Mouse (Mus musculus): ENCODE measurements around the gene Spag9. TPM values are rescaled to one million over a fixed set of nuclear protein-coding genes. Genes with fewer than 3 reads are reported as not detected.

Gene Spag9
- polyA plus RNA-seq (2015; fragmentation: Nextera tagmentation; extraction: Ambion mirVana): 68.9 and 71.8 TPM in 2 replicates

DNA sequence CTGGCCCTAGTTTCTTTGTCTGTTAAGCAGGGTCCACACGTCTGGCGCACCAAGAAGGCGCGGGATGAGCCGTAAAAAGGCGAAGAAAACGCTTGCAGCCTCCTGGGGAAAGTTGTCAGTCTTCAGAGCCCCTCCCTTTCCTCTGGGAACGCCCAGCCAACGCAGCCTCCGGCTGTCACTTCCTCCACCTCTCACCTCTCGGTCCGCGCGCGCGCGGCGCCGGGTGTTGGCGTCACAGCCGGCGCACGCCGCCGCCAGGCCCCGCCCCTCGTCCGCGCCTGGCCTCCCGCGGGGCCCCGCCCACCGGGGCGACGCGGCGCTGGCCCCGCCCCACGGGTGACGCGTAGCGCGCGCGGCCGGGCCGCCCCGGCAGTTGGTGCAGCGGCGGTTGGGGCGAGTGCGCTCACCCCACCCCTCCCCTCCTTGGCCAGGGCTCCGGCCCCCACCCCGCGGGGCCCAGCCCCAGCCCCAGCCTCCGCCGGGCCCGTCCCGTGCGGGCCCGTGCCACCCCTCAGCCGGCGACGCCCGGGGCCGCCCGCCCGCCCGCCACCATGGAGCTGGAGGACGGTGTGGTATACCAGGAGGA is at the start of gene Spag9:
Spag9 (plus strand) TSS at position 372 of the 586 bp plus-strand sequence.
- no peaks in the 10 kb centered on the region for H3K9me3 ChIP-seq (ENCODE audit: control insufficient read depth, low read length)
- H3K4me1 ChIP-seq (ENCODE audit: control insufficient read depth, insufficient read depth, low read depth, low read length): peaks cover 25% of the 10 kb centered on the region
- H3K4me2 ChIP-seq (ENCODE audit: low read length): peak within 1 kb of the TSS; percentile 81
- H3K4me3 ChIP-seq (ENCODE audit: low read length): peak within 1 kb of the TSS; percentile 87
- no peaks in the 10 kb centered on the region for H3K27me3 ChIP-seq (replicated peaks; ENCODE audit: control insufficient read depth, insufficient read depth, low read length)
- peak; percentile 91 for ATAC-seq
- under 1% methylated on average over 51 of the region's 70 CpGs for WGBS
- peak within 1 kb of the TSS; percentile 96 for H3K27ac ChIP-seq (ENCODE audit: low read depth, low read length)
- H3K9ac ChIP-seq (ENCODE audit: low read depth, low read length): peak within 1 kb of the TSS; percentile 98
- no peaks in the 10 kb centered on the region for H3K36me3 ChIP-seq (ENCODE audit: control insufficient read depth, insufficient read depth, low read length)

DNA sequence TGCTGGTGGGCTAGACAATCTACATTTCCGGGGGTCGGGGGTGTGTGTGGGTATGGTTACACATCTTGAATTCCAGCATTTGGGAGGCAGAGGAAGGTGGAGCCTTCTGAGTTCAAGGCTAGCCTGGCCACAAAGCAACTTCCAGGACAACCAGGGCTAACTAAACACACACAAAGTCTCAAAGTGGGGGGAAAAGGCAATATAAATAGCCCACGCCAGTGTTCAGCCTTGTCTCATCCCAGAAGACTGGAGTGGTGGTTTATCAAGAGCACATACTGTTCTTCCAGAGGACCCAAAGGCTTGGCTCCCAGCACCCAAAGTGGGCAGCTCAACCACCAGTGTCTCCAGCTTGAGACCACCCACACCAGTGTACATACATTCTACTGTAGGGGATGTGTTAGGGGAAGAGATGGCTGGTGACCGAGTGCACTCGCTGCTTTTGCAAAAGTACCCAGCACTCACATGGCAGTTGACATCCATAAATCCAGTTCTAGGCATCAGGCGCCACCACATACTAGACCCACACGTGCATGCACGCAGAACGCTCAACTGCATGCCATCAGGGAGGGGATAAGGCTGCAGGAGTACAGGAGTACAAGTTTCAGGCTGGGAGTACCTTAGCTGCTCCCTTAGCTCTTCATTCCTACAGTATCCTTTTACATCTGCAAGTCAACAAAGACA is 46.9 kb upstream of the Spag9 start:
- WGBS: 89% methylated on average over 9 of the region's 9 CpGs
- Histone ChIP-seq H3K4me1 (ENCODE audit: control insufficient read depth, insufficient read depth, low read depth, low read length) (peaks cover 6% of the 10 kb centered on the region; the same call in 1 of the 2 replicates), H3K9me3 (ENCODE audit: control insufficient read depth, low read length) (no peaks in the 10 kb centered on the region), H3K4me3 (ENCODE audit: low read length) (no peak overlapping the region), H3K27ac (ENCODE audit: low read depth, low read length) (no peak overlapping the region), H3K27me3 (replicated peaks; ENCODE audit: control insufficient read depth, insufficient read depth, low read length) (no peaks in the 10 kb centered on the region), H3K36me3 (ENCODE audit: control insufficient read depth, insufficient read depth, low read length) (peaks cover 14% of the 10 kb centered on the region), H3K4me2 (ENCODE audit: low read length) (no peak overlapping the region), H3K9ac (ENCODE audit: low read depth, low read length) (no peak overlapping the region)
- ATAC-seq: no peak

- Histone ChIP-seq H3K27me3 (replicated peaks; ENCODE audit: control insufficient read depth, insufficient read depth, low read length) (no peaks in the 10 kb centered on the region), H3K9me3 (ENCODE audit: control insufficient read depth, low read length) (no peaks in the 10 kb centered on the region), H3K36me3 (ENCODE audit: control insufficient read depth, insufficient read depth, low read length) (peaks cover 14% of the 10 kb centered on the region), H3K4me1 (ENCODE audit: control insufficient read depth, insufficient read depth, low read depth, low read length) (peaks cover 9% of the 10 kb centered on the region), H3K4me2 (ENCODE audit: low read length) (no peak overlapping the region), H3K4me3 (ENCODE audit: low read length) (no peak overlapping the region), H3K9ac (ENCODE audit: low read depth, low read length) (no peak overlapping the region), H3K27ac (ENCODE audit: low read depth, low read length) (no peak overlapping the region)
- 86% methylated on average over 1 of the region's 1 CpGs for WGBS
- no peak for ATAC-seq
Measured at GRCm38 (mm10) chr11:93950045-93950444, 45.8 kb upstream of the Spag9 start.

- Histone ChIP-seq H3K27ac (ENCODE audit: low read depth, low read length) (no peak overlapping the region), H3K4me1 (ENCODE audit: control insufficient read depth, insufficient read depth, low read depth, low read length) (peaks cover 14% of the 10 kb centered on the region), H3K9me3 (ENCODE audit: control insufficient read depth, low read length) (no peaks in the 10 kb centered on the region), H3K9ac (ENCODE audit: low read depth, low read length) (no peak overlapping the region), H3K4me2 (ENCODE audit: low read length) (no peak overlapping the region), H3K27me3 (replicated peaks; ENCODE audit: control insufficient read depth, insufficient read depth, low read length) (no peaks in the 10 kb centered on the region), H3K36me3 (ENCODE audit: control insufficient read depth, insufficient read depth, low read length) (peaks cover 12% of the 10 kb centered on the region), H3K4me3 (ENCODE audit: low read length) (no peak overlapping the region)
- WGBS: 84% methylated on average over 5 of the region's 5 CpGs
- ATAC-seq: no peak
Measured at GRCm38 (mm10) chr11:93952376-93952775, 43.5 kb upstream of the Spag9 start.

- Histone ChIP-seq H3K4me3 (ENCODE audit: low read length) (peak overlapping the region; percentile 57), H3K4me2 (ENCODE audit: low read length) (peak overlapping the region; percentile 89), H3K27me3 (replicated peaks; ENCODE audit: control insufficient read depth, insufficient read depth, low read length) (no peaks in the 10 kb centered on the region), H3K27ac (ENCODE audit: low read depth, low read length) (peak overlapping the region; percentile 79), H3K9ac (ENCODE audit: low read depth, low read length) (peak overlapping the region; percentile 75), H3K4me1 (ENCODE audit: control insufficient read depth, insufficient read depth, low read depth, low read length) (peaks cover 14% of the 10 kb centered on the region), H3K36me3 (ENCODE audit: control insufficient read depth, insufficient read depth, low read length) (peaks cover 16% of the 10 kb centered on the region), H3K9me3 (ENCODE audit: control insufficient read depth, low read length) (no peaks in the 10 kb centered on the region)
- WGBS: 47% methylated on average over 13 of the region's 13 CpGs
- ATAC-seq: peak; percentile 29
Measured at GRCm38 (mm10) chr11:93954738-93955255, 41.1 kb upstream of the Spag9 start.

DNA sequence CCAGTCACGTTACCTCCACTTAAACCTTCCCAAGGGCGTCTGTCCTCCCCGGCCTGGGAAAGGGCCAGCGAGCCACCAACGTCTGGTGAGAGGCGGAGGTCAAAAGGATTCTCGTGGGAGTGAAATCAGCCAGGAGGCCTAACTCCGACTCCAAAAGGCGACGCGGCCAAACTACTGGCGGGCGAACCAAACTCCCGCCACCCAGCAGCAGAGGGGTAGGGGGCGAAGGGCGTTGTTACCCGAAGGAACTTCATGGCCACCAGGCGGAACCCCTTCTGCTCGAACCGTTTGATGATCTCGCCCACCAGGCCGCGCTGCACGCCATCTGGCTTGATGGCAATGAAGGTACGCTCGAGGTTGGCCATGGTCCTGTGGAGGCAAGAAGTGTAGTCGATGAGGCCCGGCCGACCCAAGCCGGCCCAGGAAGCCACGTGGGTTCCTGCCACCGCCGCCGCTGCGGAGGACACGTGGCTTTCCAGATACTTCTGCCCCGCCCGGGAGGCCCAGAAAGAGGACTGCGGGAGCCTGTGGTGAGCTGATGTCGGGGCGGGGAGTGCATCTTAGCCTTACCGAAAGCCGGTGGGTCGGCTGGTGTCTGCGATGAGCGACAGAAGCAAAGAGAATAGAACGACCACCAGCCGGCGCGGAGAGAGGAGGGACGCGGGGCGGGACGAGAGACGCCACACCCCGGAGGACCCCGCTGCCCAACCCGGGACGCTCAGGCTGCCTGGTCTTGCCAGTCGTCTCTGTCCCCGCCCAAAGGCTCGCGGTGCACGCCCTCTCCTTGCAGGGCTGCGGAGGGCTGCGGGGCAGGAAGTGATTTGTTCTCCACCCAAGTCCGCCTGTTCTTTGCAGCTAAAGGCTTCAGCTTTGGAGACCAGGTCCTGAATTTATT is 40.4 kb upstream of the Spag9 start:
- under 1% methylated on average over 60 of the region's 67 CpGs for WGBS
- ATAC-seq: peak; percentile 97
- peak overlapping the region; percentile 89 for H3K4me2 ChIP-seq (ENCODE audit: low read length)
- H3K4me3 ChIP-seq (ENCODE audit: low read length): peak overlapping the region; percentile 57
- peaks cover 17% of the 10 kb centered on the region for H3K36me3 ChIP-seq (ENCODE audit: control insufficient read depth, insufficient read depth, low read length)
- H3K27me3 ChIP-seq (replicated peaks; ENCODE audit: control insufficient read depth, insufficient read depth, low read length): no peaks in the 10 kb centered on the region
- peaks cover 14% of the 10 kb centered on the region for H3K4me1 ChIP-seq (ENCODE audit: control insufficient read depth, insufficient read depth, low read depth, low read length)
- peak overlapping the region; percentile 75 for H3K9ac ChIP-seq (ENCODE audit: low read depth, low read length)
- H3K27ac ChIP-seq (ENCODE audit: low read depth, low read length): peak overlapping the region; percentile 79
- H3K9me3 ChIP-seq (ENCODE audit: control insufficient read depth, low read length): no peaks in the 10 kb centered on the region

DNA sequence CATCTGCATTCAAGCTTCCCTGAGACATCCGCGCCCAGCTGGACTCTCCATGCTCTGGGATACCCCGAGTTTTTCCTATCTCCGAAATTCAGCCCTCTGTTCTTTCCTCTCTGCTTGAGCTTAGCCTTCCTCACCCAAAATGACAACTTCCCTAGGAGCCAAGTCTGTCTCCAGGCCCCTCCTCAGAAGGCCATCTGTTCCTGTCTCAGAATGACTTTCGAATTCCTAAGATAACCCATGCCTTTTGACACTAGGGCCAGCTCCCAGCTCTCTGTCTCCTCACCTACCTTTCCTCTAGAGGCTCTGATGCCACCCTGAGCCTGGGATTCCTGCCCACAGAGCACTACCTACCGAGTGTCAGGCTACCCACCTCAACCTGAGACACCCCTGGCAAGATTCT is 39.7 kb upstream of the Spag9 start, which contains the start of gene Nme2:
Nme2 (minus strand) TSS at position 101 of the 400 bp plus-strand sequence.
- peaks cover 14% of the 10 kb centered on the region for H3K4me1 ChIP-seq (ENCODE audit: control insufficient read depth, insufficient read depth, low read depth, low read length)
- H3K27me3 ChIP-seq (replicated peaks; ENCODE audit: control insufficient read depth, insufficient read depth, low read length): no peaks in the 10 kb centered on the region
- H3K36me3 ChIP-seq (ENCODE audit: control insufficient read depth, insufficient read depth, low read length): peaks cover 21% of the 10 kb centered on the region
- peak within 1 kb of the TSS; percentile 89 for H3K4me2 ChIP-seq (ENCODE audit: low read length)
- peak within 1 kb of the TSS; percentile 75 for H3K9ac ChIP-seq (ENCODE audit: low read depth, low read length)
- no peaks in the 10 kb centered on the region for H3K9me3 ChIP-seq (ENCODE audit: control insufficient read depth, low read length)
- ATAC-seq: 0 out of 2 replicates have a peak, but pooled peaks have one; percentile 3
- H3K4me3 ChIP-seq (ENCODE audit: low read length): peak within 1 kb of the TSS; percentile 57
- H3K27ac ChIP-seq (ENCODE audit: low read depth, low read length): peak within 1 kb of the TSS; percentile 79
- WGBS: 3% methylated on average over 6 of the region's 6 CpGs

- no peak for ATAC-seq
- Histone ChIP-seq H3K9ac (ENCODE audit: low read depth, low read length) (no peak overlapping the region), H3K27me3 (replicated peaks; ENCODE audit: control insufficient read depth, insufficient read depth, low read length) (no peaks in the 10 kb centered on the region), H3K4me2 (ENCODE audit: low read length) (no peak overlapping the region), H3K9me3 (ENCODE audit: control insufficient read depth, low read length) (no peaks in the 10 kb centered on the region), H3K27ac (ENCODE audit: low read depth, low read length) (no peak overlapping the region), H3K36me3 (ENCODE audit: control insufficient read depth, insufficient read depth, low read length) (peaks cover 25% of the 10 kb centered on the region), H3K4me1 (ENCODE audit: control insufficient read depth, insufficient read depth, low read depth, low read length) (peaks cover 14% of the 10 kb centered on the region), H3K4me3 (ENCODE audit: low read length) (no peak overlapping the region)
- WGBS: 91% methylated on average over 2 of the region's 2 CpGs
Measured at GRCm38 (mm10) chr11:93957031-93957555, 38.8 kb upstream of the Spag9 start.
